Mouse (Mus musculus): ENCODE data around the gene Dact3.

Dact3 gene

GRCm38 (mm10) chr7:16858336-16858735 is 16.8 kb upstream of the Dact3 start:
- DNase-seq (ENCODE audit: low spot score), result peak; percentile 47

- peak; percentile 56 for DNase-seq (ENCODE audit: low spot score)
These were observed 15.0 kb upstream of the Dact3 start for GRCm38 (mm10) chr7:16859902-16860651.

GRCm38 (mm10) chr7:16867488-16867887 is 7.6 kb upstream of the Dact3 start:
- no peak for DNase-seq (ENCODE audit: low spot score)

- no peak for DNase-seq (ENCODE audit: low spot score)
These were observed 5.6 kb upstream of the Dact3 start for GRCm38 (mm10) chr7:16869497-16869896.

- no peak for DNase-seq (ENCODE audit: low spot score)
These were observed 3.5 kb upstream of the Dact3 start for GRCm38 (mm10) chr7:16871600-16871999.

GRCm38 (mm10) chr7:16872478-16872877 is 2.6 kb upstream of the Dact3 start:
- DNase-seq (ENCODE audit: low spot score), result no peak

GRCm38 (mm10) chr7:16873392-16873791 is 1.7 kb upstream of the Dact3 start:
- no peak for DNase-seq (ENCODE audit: low spot score)

- DNase-seq (ENCODE audit: low spot score), result peak; percentile 77
These were observed 927 bp upstream of the Dact3 start for GRCm38 (mm10) chr7:16874190-16874589.

- peak; percentile 100 for DNase-seq (ENCODE audit: low spot score)
These were observed 284 bp upstream of the Dact3 start for GRCm38 (mm10) chr7:16874756-16875309.

- DNase-seq (ENCODE audit: low spot score), result no peak
These were observed 209 bp downstream of the Dact3 start for GRCm38 (mm10) chr7:16875326-16875725.

GRCm38 (mm10) chr7:16876006-16876405 is 889 bp downstream of the Dact3 start:
- no peak for DNase-seq (ENCODE audit: low spot score)

GRCm38 (mm10) chr7:16876608-16877007 is 1.5 kb downstream of the Dact3 start:
- peak; percentile 40 for DNase-seq (ENCODE audit: low spot score)

GRCm38 (mm10) chr7:16877717-16878116 is 2.6 kb downstream of the Dact3 start:
- DNase-seq (ENCODE audit: low spot score), result no peak

GRCm38 (mm10) chr7:16879796-16880547 is 4.9 kb downstream of the Dact3 start:
- DNase-seq (ENCODE audit: low spot score), result peak; percentile 47

GRCm38 (mm10) chr7:16880615-16881014 is 5.5 kb downstream of the Dact3 start:
- no peak for DNase-seq (ENCODE audit: low spot score)

GRCm38 (mm10) chr7:16883162-16883561 is 8.0 kb downstream of the Dact3 start:
- no peak for DNase-seq (ENCODE audit: low spot score)

GRCm38 (mm10) chr7:16884334-16884733 is 9.2 kb downstream of the Dact3 start:
- DNase-seq (ENCODE audit: low spot score), result no peak

GRCm38 (mm10) chr7:16885271-16885776 is 10.2 kb downstream of the Dact3 start:
- DNase-seq (ENCODE audit: low spot score), result no peak

GRCm38 (mm10) chr7:16885905-16886304 is 10.8 kb downstream of the Dact3 start:
- no peak for DNase-seq (ENCODE audit: low spot score)

GRCm38 (mm10) chr7:16890536-16890935 is 15.4 kb downstream of the Dact3 start:
- DNase-seq (ENCODE audit: low spot score), result peak; percentile 59

GRCm38 (mm10) chr7:16890944-16891343 is 15.8 kb downstream of the Dact3 start:
- peak; percentile 85 for DNase-seq (ENCODE audit: low spot score)

- peak; percentile 89 for DNase-seq (ENCODE audit: low spot score)
These were observed 16.7 kb downstream of the Dact3 start, which contains the start of gene Gng8 for GRCm38 (mm10) chr7:16891641-16892351. Gene Gng8 (plus strand): TSS chr7:16891786.
